Mouse (Mus musculus) spleen, adult 2 months (tissue): ENCODE results near the gene Tsen54. TPM values are rescaled to one million over a fixed set of nuclear protein-coding genes. Genes with fewer than 3 reads are reported as not detected.

ENCODE experiments used
- DNase-seq, 2 experiments: peaks; one replicate each; pipeline versions ENCODE4 v3.0.0 to v3.0.0-alpha.2; 2012 to 2021; ENCODE audit warnings: low spot score in 2 of 2, low read depth in 1 of 2
- H3K27ac ChIP-seq: fragments of 200-500 bp; 2 replicates; pipeline ENCODE4 v1.5.1; 2012; ENCODE audit warnings: low read length, inconsistent platforms; ENCODE audit not compliant: insufficient read depth
- H3K27me3 ChIP-seq: fragments of 200-500 bp; 2 replicates; pipeline ENCODE4 v1.6.1; 2012; ENCODE audit warnings: mild to moderate bottlenecking, moderate library complexity, low read length, inconsistent platforms; ENCODE audit not compliant: control insufficient read depth, insufficient read depth
- H3K36me3 ChIP-seq: fragments of 200-500 bp; 2 replicates; pipeline ENCODE4 v1.6.1; 2012; ENCODE audit warnings: mild to moderate bottlenecking, low read length, inconsistent platforms; ENCODE audit not compliant: control insufficient read depth, insufficient read depth
- H3K4me1 ChIP-seq: fragments of 200-500 bp; 2 replicates; pipeline ENCODE4 v1.6.1; 2011; ENCODE audit warnings: inconsistent platforms; ENCODE audit not compliant: control insufficient read depth, insufficient read depth, insufficient read length
- H3K4me3 ChIP-seq: fragments of 200-500 bp; 2 replicates; pipeline ENCODE4 v1.5.1; 2011; ENCODE audit warnings: mild to moderate bottlenecking, inconsistent platforms; ENCODE audit not compliant: insufficient read depth, insufficient read length; ENCODE audit errors: extremely low read depth
- CTCF ChIP-seq: fragments of 200-500 bp; IDR thresholded peaks from 2 replicates; pipeline ENCODE4 v1.5.1; 2011; ENCODE audit warnings: mild to moderate bottlenecking, inconsistent platforms; ENCODE audit not compliant: insufficient read depth, insufficient read length, insufficient replicate concordance; ENCODE audit errors: extremely low read depth
- POLR2A ChIP-seq: fragments of 200-500 bp; IDR thresholded peaks from 2 replicates; pipeline ENCODE4 v1.6.1; 2011; ENCODE audit warnings: low read depth, low read length, inconsistent platforms
- WGBS: fragments of 180-500 bp; shearing (Covaris S2); methylation state at CpG from one replicate; pipeline ENCODE4 v1.1.7; 2018; 5-methylcytosine and 5-hydroxymethylcytosine counted together
- polyA plus RNA-seq: library from polyadenylated mRNA; depleted of rRNA; stranded (reverse); fragments of >200 nt; gene quantifications from 2 replicates; pipeline ENCODE4 v1.2.3, GENCODE M21; 2012

The Tsen54 gene
- polyA plus RNA-seq, 1 experiment = 30.8 TPM

GRCm38 (mm10) chr11:115837606-115838345 lies 23.3 kb downstream of the Tsen54 start:
- Histone ChIP-seq H3K4me1 (no peaks in the 10 kb centered on the region), H3K27me3 (no peaks in the 10 kb centered on the region), H3K36me3 (no peaks in the 10 kb centered on the region), H3K4me3 (no peak overlapping the region), H3K27ac (no peak overlapping the region)
- TF ChIP-seq POLR2A = no peak
- TF ChIP-seq CTCF = no peak
- 94% methylated on average over 22 of the region's 22 CpGs for WGBS
- no peak for DNase-seq

GRCm38 (mm10) chr11:115838895-115839311 lies 24.4 kb downstream of the Tsen54 start:
- no peak for DNase-seq
- WGBS = 46% methylated on average over 4 of the region's 4 CpGs
- H3K4me1 ChIP-seq = no peaks in the 10 kb centered on the region

GRCm38 (mm10) chr11:115839732-115840131 lies 25.2 kb downstream of the Tsen54 start:
- no peak for TF ChIP-seq POLR2A
- TF ChIP-seq CTCF = no peak
- WGBS = 81% methylated on average over 3 of the region's 3 CpGs
- Histone ChIP-seq H3K36me3 (peaks cover 2% of the 10 kb centered on the region; the same call in 1 of the 2 replicates), H3K27ac (no peak overlapping the region), H3K4me1 (no peaks in the 10 kb centered on the region), H3K27me3 (no peaks in the 10 kb centered on the region), H3K4me3 (no peak overlapping the region)
- no peak for DNase-seq

More at GRCm38 (mm10) chr11:115838895-115839311, 24.4 kb downstream of the Tsen54 start:
- Histone ChIP-seq H3K4me3 (no peak overlapping the region), H3K27me3 (no peaks in the 10 kb centered on the region), H3K36me3 (no peaks in the 10 kb centered on the region; the same call in 1 of the 2 replicates), H3K27ac (no peak overlapping the region)
- no peak for TF ChIP-seq POLR2A
- TF ChIP-seq CTCF = no peak

- H3K36me3 ChIP-seq = peaks cover 9% of the 10 kb centered on the region
- H3K4me1 ChIP-seq = no peaks in the 10 kb centered on the region
- DNase-seq = no peak
- WGBS = 87% methylated on average over 6 of the region's 6 CpGs
- H3K27ac ChIP-seq = no peak overlapping the region
- TF ChIP-seq POLR2A (no peak), CTCF (no peak)
- no peak overlapping the region for H3K4me3 ChIP-seq
- H3K27me3 ChIP-seq = no peaks in the 10 kb centered on the region
Measured at GRCm38 (mm10) chr11:115841044-115841443, 26.5 kb downstream of the Tsen54 start.

GRCm38 (mm10) chr11:115841961-115842550 lies 27.5 kb downstream of the Tsen54 start:
- DNase-seq = no peak
- no peak for TF ChIP-seq CTCF
- TF ChIP-seq POLR2A = no peak
- Histone ChIP-seq H3K36me3 (peaks cover 11% of the 10 kb centered on the region), H3K27ac (no peak overlapping the region), H3K27me3 (no peaks in the 10 kb centered on the region), H3K4me3 (no peak overlapping the region), H3K4me1 (no peaks in the 10 kb centered on the region)
- WGBS = 84% methylated on average over 6 of the region's 6 CpGs

- Histone ChIP-seq H3K4me3 (no peak overlapping the region), H3K27me3 (no peaks in the 10 kb centered on the region), H3K27ac (no peak overlapping the region), H3K4me1 (no peaks in the 10 kb centered on the region), H3K36me3 (peaks cover 17% of the 10 kb centered on the region)
- no peak for DNase-seq
- no peak for TF ChIP-seq POLR2A
- no peak for TF ChIP-seq CTCF
- WGBS = 87% methylated on average over 14 of the region's 14 CpGs
Measured at GRCm38 (mm10) chr11:115843141-115843890, 28.8 kb downstream of the Tsen54 start.
